19 mouse cellular contexts compared by ENCODE assay signal in genomic region chr2:170544159-170544558, GRCm38 (mm10). TPM values are rescaled to one million over a fixed set of nuclear protein-coding genes. Genes with fewer than 3 reads are reported as not detected.
DNase-seq lines count a peak whose midpoint lies in the region; ATAC-seq and TF ChIP-seq lines count a peak whose summit lies in the region.
"Had no signal": no experiment of that assay in that cellular context is flagged by ENCODE, and none has a peak within 500 bp of the region (broad histone marks: within the 10 kb centered on the region; RNA-seq: fewer than 3 reads in every experiment).

No protein-coding gene starts in this region.

- peak; percentile 55 for DNase-seq in forebrain, embryonic 14.5 days (ENCODE audit: low spot score)
- DNase-seq in kidney, postnatal 14 days, result peak; percentile 38
- no peak for DNase-seq in Patski (ENCODE audit: low read depth, low spot score)
- peak; percentile 21 for DNase-seq in brain, adult 2 months (ENCODE audit: low read depth, low spot score)
- no peak for DNase-seq in cerebellum, postnatal 14 days
- DNase-seq: adrenal gland, postnatal 10 days; cerebellum, adult 18-20 months; cerebellum, adult 9-11 months; gastrocnemius, postnatal 14 days had no signal

- H3K36me3 ChIP-seq in forebrain, embryonic 14.5 days (ENCODE audit: control insufficient read depth, insufficient read depth, low read length), result no peaks in the 10 kb centered on the region
- no peaks in the 10 kb centered on the region for H3K36me3 ChIP-seq in forebrain, embryonic 15.5 days
- no peaks in the 10 kb centered on the region for H3K36me3 ChIP-seq in kidney, embryonic 16.5 days (ENCODE audit: insufficient read depth, low read length)
- H3K36me3 ChIP-seq: heart, embryonic 12.5 days; hindbrain, embryonic 10.5 days; intestine, embryonic 15.5 days had no signal

- WGBS in forebrain, embryonic 14.5 days, result 18% methylated on average over 3 of the region's 3 CpGs
- 32% methylated on average over 3 of the region's 3 CpGs for WGBS in forebrain, embryonic 15.5 days
- 65% methylated on average over 3 of the region's 3 CpGs for WGBS in kidney, embryonic 16.5 days

- no peak for TF ChIP-seq CTCF in Patski (IDR thresholded peaks at IDR 0.05)

- no peak overlapping the region for H3K4me3 ChIP-seq in forebrain, embryonic 14.5 days (ENCODE audit: low read depth, low read length)
- H3K4me3 ChIP-seq in forebrain, embryonic 15.5 days, result no peak overlapping the region
- no peak overlapping the region for H3K4me3 ChIP-seq in kidney, embryonic 16.5 days (ENCODE audit: low read length)
- H3K4me3 ChIP-seq: heart, embryonic 12.5 days; hindbrain, embryonic 10.5 days; intestine, embryonic 15.5 days had no signal

- H3K9me3 ChIP-seq in forebrain, embryonic 14.5 days (replicated peaks; ENCODE audit: control insufficient read depth, low read length), result no peaks in the 10 kb centered on the region
- H3K9me3 ChIP-seq in forebrain, embryonic 15.5 days, result no peaks in the 10 kb centered on the region
- H3K9me3 ChIP-seq in kidney, embryonic 16.5 days (ENCODE audit: low read length), result no peaks in the 10 kb centered on the region
- H3K9me3 ChIP-seq: heart, embryonic 12.5 days; hindbrain, embryonic 10.5 days; intestine, embryonic 15.5 days had no signal

- H3K27ac ChIP-seq in forebrain, embryonic 14.5 days (ENCODE audit: low read depth, low read length), result no peak overlapping the region
- H3K27ac ChIP-seq in forebrain, embryonic 15.5 days (replicated peaks), result no peak overlapping the region
- H3K27ac ChIP-seq in kidney, embryonic 16.5 days (ENCODE audit: low read length), result no peak overlapping the region
- H3K27ac ChIP-seq: hindbrain, embryonic 10.5 days; hindbrain, embryonic 14.5 days; intestine, embryonic 15.5 days had no signal

- CTCF ChIA-PET in Patski (lab: Charles Lee), result interaction anchor here (0.9 to 4.9 kb wide), 3 partner anchors 15 to 53 kb away, joined by 3 to 25 read pairs (median 3); no protein-coding TSS in a partner anchor

- POLR2A ChIA-PET in Patski (lab: Charles Lee), result interaction anchor here (0.7 to 0.9 kb wide), 2 partner anchors 11 to 455 kb away, joined by 3 read pairs; no protein-coding TSS in a partner anchor

- in situ Hi-C loops in Patski (cut with MboI; ENCODE audit: low pct_unique_long_range_greater_than_20kb), result no loop called here

- no peaks in the 10 kb centered on the region for H3K27me3 ChIP-seq in forebrain, embryonic 14.5 days (replicated peaks; ENCODE audit: control insufficient read depth, insufficient read depth, low read length)
- no peaks in the 10 kb centered on the region for H3K27me3 ChIP-seq in forebrain, embryonic 15.5 days
- H3K27me3 ChIP-seq in kidney, embryonic 16.5 days (ENCODE audit: insufficient read depth, low read length), result no peaks in the 10 kb centered on the region
- peaks cover 3% of the 10 kb centered on the region for H3K27me3 ChIP-seq in Patski
- H3K27me3 ChIP-seq: intestine, embryonic 15.5 days had no signal

- no peak overlapping the region for H3K9ac ChIP-seq in forebrain, embryonic 14.5 days (ENCODE audit: low read length)
- H3K9ac ChIP-seq in forebrain, embryonic 15.5 days (replicated peaks), result no peak overlapping the region
- H3K9ac ChIP-seq in kidney, embryonic 16.5 days (replicated peaks; ENCODE audit: low read length), result no peak overlapping the region
- H3K9ac ChIP-seq: heart, embryonic 12.5 days; hindbrain, embryonic 14.5 days; intestine, embryonic 15.5 days had no signal

- peaks cover 11% of the 10 kb centered on the region for H3K4me1 ChIP-seq in forebrain, embryonic 14.5 days (ENCODE audit: control insufficient read depth, insufficient read depth, low read length)
- H3K4me1 ChIP-seq in forebrain, embryonic 15.5 days, result peaks cover 15% of the 10 kb centered on the region
- peaks cover 25% of the 10 kb centered on the region for H3K4me1 ChIP-seq in kidney, embryonic 16.5 days (ENCODE audit: insufficient read depth, low read length)
- H3K4me1 ChIP-seq: intestine, embryonic 15.5 days had no signal

- H3K4me2 ChIP-seq in forebrain, embryonic 14.5 days (ENCODE audit: low read length), result no peak overlapping the region
- H3K4me2 ChIP-seq in forebrain, embryonic 15.5 days (replicated peaks), result no peak overlapping the region
- H3K4me2 ChIP-seq in kidney, embryonic 16.5 days (replicated peaks; ENCODE audit: low read depth, low read length), result no peak overlapping the region
- H3K4me2 ChIP-seq: heart, embryonic 12.5 days; hindbrain, embryonic 14.5 days; intestine, embryonic 15.5 days had no signal

- ATAC-seq in forebrain, embryonic 14.5 days, result 0 out of 2 replicates have a peak, but pooled peaks have one; percentile 20
- ATAC-seq in forebrain, embryonic 15.5 days (replicated peaks), result no peak
- no peak for ATAC-seq in kidney, embryonic 16.5 days (ENCODE audit: low FRiP score, low TSS enrichment)
- peak; percentile 19 for ATAC-seq in Patski
- ATAC-seq: forebrain, embryonic 16.5 days; intestine, embryonic 15.5 days had no signal

RNA-seq across cellular contexts. Expression of gene Cyp24a1, which starts 47.2 kb away (rescaled TPM):
- not detected in 2 replicates for polyA plus RNA-seq in forebrain, embryonic 14.5 days (2014; fragmentation: Nextera tagmentation; extraction: Ambion mirVana)
- 0.05 and 0.10 TPM in 2 replicates for polyA plus RNA-seq in forebrain, embryonic 15.5 days (2015; fragmentation: Nextera tagmentation; extraction: Ambion mirVana)
- polyA plus RNA-seq in kidney, embryonic 16.5 days (2015; fragmentation: Nextera tagmentation; extraction: Ambion mirVana), result 3.2 and 4.0 TPM in 2 replicates
- 0.19 TPM for polyA plus RNA-seq in Patski (2021)
- polyA plus RNA-seq: embryonic facial prominence, embryonic 11.5 days; gonadal fat pad, adult 2 months; heart, embryonic 12.5 days; heart, embryonic 16.5 days; intestine, embryonic 15.5 days had no signal

RNA-seq across cellular contexts. Expression of gene Pfdn4, which starts 47.9 kb away (rescaled TPM):
- polyA plus RNA-seq in forebrain, embryonic 14.5 days (2014; fragmentation: Nextera tagmentation; extraction: Ambion mirVana), result 128 and 139 TPM in 2 replicates
- 124 and 126 TPM in 2 replicates for polyA plus RNA-seq in forebrain, embryonic 15.5 days (2015; fragmentation: Nextera tagmentation; extraction: Ambion mirVana)
- polyA plus RNA-seq in kidney, embryonic 16.5 days (2015; fragmentation: Nextera tagmentation; extraction: Ambion mirVana), result 56.4 and 74.0 TPM in 2 replicates
- polyA plus RNA-seq in Patski (2021), result 146 TPM

RNA-seq across cellular contexts. Expression of gene 4930470P17Rik, which starts 57.7 kb away (rescaled TPM):
- not detected in 2 replicates for polyA plus RNA-seq in forebrain, embryonic 14.5 days (2014; fragmentation: Nextera tagmentation; extraction: Ambion mirVana)
- polyA plus RNA-seq in forebrain, embryonic 15.5 days (2015; fragmentation: Nextera tagmentation; extraction: Ambion mirVana), result not detected in 2 replicates
- polyA plus RNA-seq in kidney, embryonic 16.5 days (2015; fragmentation: Nextera tagmentation; extraction: Ambion mirVana), result not detected in 2 replicates
- polyA plus RNA-seq in Patski (2021), result not detected
- polyA plus RNA-seq: embryonic facial prominence, embryonic 11.5 days; forebrain, embryonic 16.5 days; gonadal fat pad, adult 2 months; heart, embryonic 12.5 days; heart, embryonic 16.5 days; hindbrain, embryonic 10.5 days; intestine, embryonic 15.5 days had no signal

Comparison
In these comparisons a context has a peak if more than half of its experiments do, and no peak if none do; other contexts are left out.
1. ATAC-seq: peak in forebrain, embryonic 14.5 days (single experiment) and Patski (single experiment); none in forebrain, embryonic 15.5 days (single experiment) and kidney, embryonic 16.5 days (single experiment).
2. DNase-seq: peak in forebrain, embryonic 14.5 days (single experiment), kidney, postnatal 14 days (single experiment) and brain, adult 2 months (single experiment); none in Patski (single experiment) and cerebellum, postnatal 14 days (0 of 2).